Comparison of ENCODE assay signal across 9 mouse cellular contexts in the genomic region with DNA sequence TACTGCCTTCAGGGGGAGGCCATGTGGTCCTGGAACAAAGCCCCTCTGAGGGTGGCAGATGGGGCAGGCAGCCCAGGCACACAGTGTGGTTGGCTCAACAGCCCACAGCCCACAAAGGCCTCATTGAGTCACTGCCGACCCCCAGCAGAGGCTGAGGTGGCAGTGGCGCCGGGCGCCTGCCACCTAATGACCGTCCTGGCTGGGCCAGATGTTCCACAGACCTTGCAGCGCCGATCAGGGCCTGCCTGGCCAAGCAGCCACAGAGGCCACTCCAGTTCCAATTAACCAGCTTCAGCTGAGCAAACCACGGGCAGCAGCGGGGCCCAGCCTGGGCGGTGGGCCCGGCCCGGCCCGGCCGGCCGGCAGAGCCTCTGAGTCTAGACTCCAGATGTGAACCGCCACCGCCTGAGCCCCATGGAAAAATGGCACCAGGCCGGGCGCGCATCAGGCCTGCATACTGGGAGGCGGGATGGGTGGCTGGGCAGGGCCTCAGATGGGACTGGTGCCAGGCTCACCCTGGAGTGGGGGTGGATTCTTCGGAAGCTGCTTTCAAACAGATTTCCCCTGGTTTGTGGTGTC. TPM values are rescaled to one million over a fixed set of nuclear protein-coding genes. Genes with fewer than 3 reads are reported as not detected.
DNase-seq lines count a peak whose midpoint lies in the region; ATAC-seq and TF ChIP-seq lines count a peak whose summit lies in the region.
"Had no signal": no experiment of that assay in that cellular context is flagged by ENCODE, and none has a peak within 500 bp of the region (broad histone marks: within the 10 kb centered on the region; RNA-seq: fewer than 3 reads in every experiment).

No protein-coding gene starts in this region.

- H3K27ac ChIP-seq in liver, adult 2 months (replicated peaks; ENCODE audit: insufficient read depth, low read depth, low read length): 0 out of 2 replicates have a peak overlapping the region, but pooled peaks have one; percentile 16
- no peak overlapping the region for H3K27ac ChIP-seq in liver, postnatal 0 days (ENCODE audit: low read depth)
- peak overlapping the region; percentile 80 for H3K27ac ChIP-seq in forebrain, embryonic 10.5 days
- H3K27ac ChIP-seq in heart, embryonic 13.5 days (replicated peaks): peak overlapping the region; percentile 92
- peak overlapping the region; percentile 96 for H3K27ac ChIP-seq in kidney, embryonic 16.5 days (ENCODE audit: low read length)
- H3K27ac ChIP-seq in liver, embryonic 12.5 days: peak overlapping the region; percentile 28
- peak overlapping the region; percentile 89; the same call in 1 of the 2 replicates for H3K27ac ChIP-seq in olfactory bulb, adult 2 months (ENCODE audit: insufficient read depth, low read depth, low read length)

- no peaks in the 10 kb centered on the region for H3K27me3 ChIP-seq in liver, adult 2 months (ENCODE audit: control insufficient read depth, insufficient read depth, low read length)
- H3K27me3 ChIP-seq in liver, postnatal 0 days (ENCODE audit: insufficient read depth, low read length): no peaks in the 10 kb centered on the region
- no peaks in the 10 kb centered on the region for H3K27me3 ChIP-seq in forebrain, embryonic 10.5 days (ENCODE audit: poor library complexity, severe bottlenecking)
- no peaks in the 10 kb centered on the region for H3K27me3 ChIP-seq in heart, embryonic 13.5 days (replicated peaks)
- H3K27me3 ChIP-seq in kidney, embryonic 16.5 days (ENCODE audit: insufficient read depth, low read length): no peaks in the 10 kb centered on the region
- no peaks in the 10 kb centered on the region for H3K27me3 ChIP-seq in liver, embryonic 12.5 days (replicated peaks)
- H3K27me3 ChIP-seq: CH12.LX had no signal

- H3K9me3 ChIP-seq in liver, postnatal 0 days (ENCODE audit: low read length): no peaks in the 10 kb centered on the region
- H3K9me3 ChIP-seq in forebrain, embryonic 10.5 days: peaks cover 2% of the 10 kb centered on the region; the same call in 1 of the 2 replicates
- no peaks in the 10 kb centered on the region for H3K9me3 ChIP-seq in heart, embryonic 13.5 days
- H3K9me3 ChIP-seq in kidney, embryonic 16.5 days (ENCODE audit: low read length): no peaks in the 10 kb centered on the region
- H3K9me3 ChIP-seq in liver, embryonic 12.5 days (replicated peaks): 0 out of 2 replicates have a peak, but pooled peaks cover 3% of the 10 kb centered on the region

- no peak overlapping the region for H3K4me3 ChIP-seq in liver, adult 2 months (ENCODE audit: insufficient read depth, low read depth, low read length)
- no peak overlapping the region for H3K4me3 ChIP-seq in liver, postnatal 0 days (ENCODE audit: low read depth, low read length)
- no peak overlapping the region for H3K4me3 ChIP-seq in forebrain, embryonic 10.5 days
- no peak overlapping the region for H3K4me3 ChIP-seq in heart, embryonic 13.5 days
- H3K4me3 ChIP-seq in kidney, embryonic 16.5 days (ENCODE audit: low read length): no peak overlapping the region
- no peak overlapping the region for H3K4me3 ChIP-seq in liver, embryonic 12.5 days
- H3K4me3 ChIP-seq in olfactory bulb, adult 2 months (ENCODE audit: insufficient read depth, low read depth, low read length): no peak overlapping the region

- H3K36me3 ChIP-seq in liver, adult 2 months (ENCODE audit: control insufficient read depth, insufficient read depth, low read length): peaks cover 8% of the 10 kb centered on the region
- H3K36me3 ChIP-seq in liver, postnatal 0 days (replicated peaks; ENCODE audit: insufficient read depth, low read length): peaks cover 59% of the 10 kb centered on the region
- peaks cover 66% of the 10 kb centered on the region for H3K36me3 ChIP-seq in forebrain, embryonic 10.5 days (replicated peaks)
- peaks cover 62% of the 10 kb centered on the region for H3K36me3 ChIP-seq in heart, embryonic 13.5 days
- H3K36me3 ChIP-seq in kidney, embryonic 16.5 days (ENCODE audit: insufficient read depth, low read length): peaks cover 44% of the 10 kb centered on the region
- peaks cover 65% of the 10 kb centered on the region for H3K36me3 ChIP-seq in liver, embryonic 12.5 days

- no peak for ATAC-seq in liver, postnatal 0 days
- ATAC-seq in heart, embryonic 13.5 days (ENCODE audit: extremely low read depth, insufficient number of reproducible peaks, low FRiP score, low TSS enrichment): no peak
- peak; percentile 5; the same call in 1 of the 2 replicates for ATAC-seq in kidney, embryonic 16.5 days (ENCODE audit: low FRiP score, low TSS enrichment)
- ATAC-seq in liver, embryonic 12.5 days: no peak

- WGBS in liver, adult 2 months: 91% methylated on average over 22 of the region's 22 CpGs
- 86% methylated on average over 22 of the region's 22 CpGs for WGBS in liver, postnatal 0 days (ENCODE audit: insufficient replicate concordance)
- 79% methylated on average over 22 of the region's 22 CpGs for WGBS in forebrain, embryonic 10.5 days
- 77% methylated on average over 22 of the region's 22 CpGs for WGBS in heart, embryonic 13.5 days
- WGBS in kidney, embryonic 16.5 days: 67% methylated on average over 22 of the region's 22 CpGs
- WGBS in liver, embryonic 12.5 days (ENCODE audit: insufficient replicate concordance): 83% methylated on average over 22 of the region's 22 CpGs
- 47% methylated on average over 22 of the region's 22 CpGs for WGBS in olfactory bulb, adult 2 months

- no peak for DNase-seq in liver, adult 2 months (ENCODE audit: extremely low read depth, low read depth, low spot score)
- no peak for DNase-seq in liver, postnatal 0 days
- no peak for DNase-seq in forebrain, embryonic 10.5 days (ENCODE audit: extremely low spot score, low spot score)
- DNase-seq in spleen, adult 12 weeks (ENCODE audit: low spot score): no peak

- TF ChIP-seq POLR2A in liver, adult 2 months (IDR thresholded peaks at IDR 0.05; ENCODE audit: extremely low read depth, insufficient read depth, low read length): no peak
- TF ChIP-seq POLR2A in olfactory bulb, adult 2 months (IDR thresholded peaks at IDR 0.05; ENCODE audit: insufficient read depth, low read depth, low read length): no peak

- TF ChIP-seq EP300 in liver, postnatal 0 days (IDR thresholded peaks at IDR 0.05; ENCODE audit: low read depth): no peak

- H3K9ac ChIP-seq in liver, adult 2 months (ENCODE audit: low read depth, low read length): no peak overlapping the region
- no peak overlapping the region; the same call in 1 of the 2 replicates for H3K9ac ChIP-seq in liver, postnatal 0 days (replicated peaks)
- H3K9ac ChIP-seq in heart, embryonic 13.5 days: peak overlapping the region; percentile 56
- H3K9ac ChIP-seq in kidney, embryonic 16.5 days (replicated peaks; ENCODE audit: low read length): peak overlapping the region; percentile 36
- no peak overlapping the region for H3K9ac ChIP-seq in liver, embryonic 12.5 days

- TF ChIP-seq CTCF in liver, adult 2 months (IDR thresholded peaks at IDR 0.05; ENCODE audit: low read depth, low read length): no peak
- TF ChIP-seq CTCF in liver, postnatal 0 days (IDR thresholded peaks at IDR 0.05; ENCODE audit: low read depth): no peak
- TF ChIP-seq CTCF in olfactory bulb, adult 2 months (IDR thresholded peaks at IDR 0.05; ENCODE audit: insufficient read depth, low read depth, low read length): no peak

- no peaks in the 10 kb centered on the region for H3K79me2 ChIP-seq in liver, adult 2 months (ENCODE audit: control insufficient read depth, insufficient read depth, low read length)

- H3K4me1 ChIP-seq in liver, adult 2 months (ENCODE audit: control insufficient read depth, insufficient read depth, low read length): peaks cover 5% of the 10 kb centered on the region; the same call in 1 of the 2 replicates
- H3K4me1 ChIP-seq in liver, postnatal 0 days (ENCODE audit: insufficient read depth): peaks cover 11% of the 10 kb centered on the region
- peaks cover 39% of the 10 kb centered on the region for H3K4me1 ChIP-seq in forebrain, embryonic 10.5 days
- H3K4me1 ChIP-seq in heart, embryonic 13.5 days: peaks cover 33% of the 10 kb centered on the region
- H3K4me1 ChIP-seq in kidney, embryonic 16.5 days (ENCODE audit: insufficient read depth, low read length): peaks cover 39% of the 10 kb centered on the region
- peaks cover 33% of the 10 kb centered on the region for H3K4me1 ChIP-seq in liver, embryonic 12.5 days
- H3K4me1 ChIP-seq in olfactory bulb, adult 2 months (ENCODE audit: control insufficient read depth, insufficient read depth, low read length): peaks cover 25% of the 10 kb centered on the region

- H3K4me2 ChIP-seq in liver, postnatal 0 days (ENCODE audit: low read depth, low read length): no peak overlapping the region
- H3K4me2 ChIP-seq in heart, embryonic 13.5 days: no peak overlapping the region
- no peak overlapping the region for H3K4me2 ChIP-seq in kidney, embryonic 16.5 days (replicated peaks; ENCODE audit: low read depth, low read length)
- no peak overlapping the region for H3K4me2 ChIP-seq in liver, embryonic 12.5 days

RNA-seq across cellular contexts. Expression of a gene that starts 19.2 kb away (rescaled TPM):
- 7.2 and 8.9 TPM in 2 replicates for total RNA-seq in liver, adult 2 months (2014; rRNA removed)
- polyA plus RNA-seq in liver, adult 2 months (2012; rRNA removed): 2.4 and 3.8 TPM in 2 replicates
- polyA plus RNA-seq in liver, postnatal 0 days (2015; fragmentation: Nextera tagmentation; extraction: Ambion mirVana): 12.8 TPM in 2 replicates
- polyA plus RNA-seq in forebrain, embryonic 10.5 days (2016; fragmentation: Nextera tagmentation; extraction: Ambion mirVana): 39.1 and 40.3 TPM in 2 replicates
- 23.0 and 25.3 TPM in 2 replicates for polyA plus RNA-seq in heart, embryonic 13.5 days (2015; fragmentation: Nextera tagmentation; extraction: Ambion mirVana)
- polyA plus RNA-seq in kidney, embryonic 16.5 days (2015; fragmentation: Nextera tagmentation; extraction: Ambion mirVana): 27.6 and 28.0 TPM in 2 replicates
- polyA plus RNA-seq in liver, embryonic 12.5 days (2016; fragmentation: Nextera tagmentation; extraction: Ambion mirVana): 26.4 and 27.2 TPM in 2 replicates
- polyA plus RNA-seq in olfactory bulb, adult 2 months (2012; ENCODE audit: insufficient read depth, insufficient read length, low replicate concordance, missing spikeins): not detected in 2 replicates

RNA-seq across cellular contexts. Expression of a gene that starts 30.0 kb away (rescaled TPM):
- 16.4 and 33.0 TPM in 2 replicates for total RNA-seq in liver, adult 2 months (2014; rRNA removed)
- polyA plus RNA-seq in liver, adult 2 months (2012; rRNA removed): 19.2 and 33.0 TPM in 2 replicates
- polyA plus RNA-seq in liver, postnatal 0 days (2015; fragmentation: Nextera tagmentation; extraction: Ambion mirVana): 39.7 and 40.4 TPM in 2 replicates
- polyA plus RNA-seq in forebrain, embryonic 10.5 days (2016; fragmentation: Nextera tagmentation; extraction: Ambion mirVana): 57.5 and 61.1 TPM in 2 replicates
- 56.7 and 58.8 TPM in 2 replicates for polyA plus RNA-seq in heart, embryonic 13.5 days (2015; fragmentation: Nextera tagmentation; extraction: Ambion mirVana)
- 139 and 151 TPM in 2 replicates for polyA plus RNA-seq in kidney, embryonic 16.5 days (2015; fragmentation: Nextera tagmentation; extraction: Ambion mirVana)
- 28.1 and 30.6 TPM in 2 replicates for polyA plus RNA-seq in liver, embryonic 12.5 days (2016; fragmentation: Nextera tagmentation; extraction: Ambion mirVana)
- polyA plus RNA-seq in olfactory bulb, adult 2 months (2012; ENCODE audit: insufficient read depth, insufficient read length, low replicate concordance, missing spikeins): not detected in 2 replicates

RNA-seq across cellular contexts. Expression of a gene that starts 36.8 kb away (rescaled TPM):
- total RNA-seq in liver, adult 2 months (2014; rRNA removed): 65.5 and 86.1 TPM in 2 replicates
- 117 and 148 TPM in 2 replicates for polyA plus RNA-seq in liver, adult 2 months (2012; rRNA removed)
- 61.0 and 63.8 TPM in 2 replicates for polyA plus RNA-seq in liver, postnatal 0 days (2015; fragmentation: Nextera tagmentation; extraction: Ambion mirVana)
- polyA plus RNA-seq in forebrain, embryonic 10.5 days (2016; fragmentation: Nextera tagmentation; extraction: Ambion mirVana): 90.7 and 93.2 TPM in 2 replicates
- 81.9 and 84.7 TPM in 2 replicates for polyA plus RNA-seq in heart, embryonic 13.5 days (2015; fragmentation: Nextera tagmentation; extraction: Ambion mirVana)
- 158 and 159 TPM in 2 replicates for polyA plus RNA-seq in kidney, embryonic 16.5 days (2015; fragmentation: Nextera tagmentation; extraction: Ambion mirVana)
- 57.5 and 59.1 TPM in 2 replicates for polyA plus RNA-seq in liver, embryonic 12.5 days (2016; fragmentation: Nextera tagmentation; extraction: Ambion mirVana)
- not detected in 2 replicates for polyA plus RNA-seq in olfactory bulb, adult 2 months (2012; ENCODE audit: insufficient read depth, insufficient read length, low replicate concordance, missing spikeins)

RNA-seq across cellular contexts. Expression of a gene that starts 47.9 kb away (rescaled TPM):
- total RNA-seq in liver, adult 2 months (2014; rRNA removed): not detected in 2 replicates
- polyA plus RNA-seq in liver, adult 2 months (2012; rRNA removed): 0.22 and 0.31 TPM in 2 replicates
- 0.56 and 1.0 TPM in 2 replicates for polyA plus RNA-seq in liver, postnatal 0 days (2015; fragmentation: Nextera tagmentation; extraction: Ambion mirVana)
- polyA plus RNA-seq in forebrain, embryonic 10.5 days (2016; fragmentation: Nextera tagmentation; extraction: Ambion mirVana): 3.0 and 4.2 TPM in 2 replicates
- polyA plus RNA-seq in heart, embryonic 13.5 days (2015; fragmentation: Nextera tagmentation; extraction: Ambion mirVana): 11.8 and 13.4 TPM in 2 replicates
- 19.6 and 22.1 TPM in 2 replicates for polyA plus RNA-seq in kidney, embryonic 16.5 days (2015; fragmentation: Nextera tagmentation; extraction: Ambion mirVana)
- polyA plus RNA-seq in liver, embryonic 12.5 days (2016; fragmentation: Nextera tagmentation; extraction: Ambion mirVana): 2.5 and 3.4 TPM in 2 replicates
- polyA plus RNA-seq in olfactory bulb, adult 2 months (2012; ENCODE audit: insufficient read depth, insufficient read length, low replicate concordance, missing spikeins): not detected in 2 replicates
- total RNA-seq: CH12.LX had no signal

Comparison
In these comparisons a context has a peak if more than half of its experiments do, and no peak if none do; other contexts are left out.
1. H3K9ac ChIP-seq: peak in heart, embryonic 13.5 days (single experiment) and kidney, embryonic 16.5 days (single experiment); none in liver, adult 2 months (single experiment), liver, postnatal 0 days (single experiment) and liver, embryonic 12.5 days (single experiment).
2. RNA of a gene that starts 30.0 kb away (polyA plus RNA-seq): 139 to 151 TPM in kidney, embryonic 16.5 days, 57.5 to 61.1 TPM in forebrain, embryonic 10.5 days, 56.7 to 58.8 TPM in heart, embryonic 13.5 days, 39.7 to 40.4 TPM in liver, postnatal 0 days, 19.2 to 33.0 TPM in liver, adult 2 months and 28.1 to 30.6 TPM in liver, embryonic 12.5 days; not detected in olfactory bulb, adult 2 months; every median in the first group is over 10 times any median in the second.